ENCODE assay signal across 8 mouse cellular contexts in the genomic region with DNA sequence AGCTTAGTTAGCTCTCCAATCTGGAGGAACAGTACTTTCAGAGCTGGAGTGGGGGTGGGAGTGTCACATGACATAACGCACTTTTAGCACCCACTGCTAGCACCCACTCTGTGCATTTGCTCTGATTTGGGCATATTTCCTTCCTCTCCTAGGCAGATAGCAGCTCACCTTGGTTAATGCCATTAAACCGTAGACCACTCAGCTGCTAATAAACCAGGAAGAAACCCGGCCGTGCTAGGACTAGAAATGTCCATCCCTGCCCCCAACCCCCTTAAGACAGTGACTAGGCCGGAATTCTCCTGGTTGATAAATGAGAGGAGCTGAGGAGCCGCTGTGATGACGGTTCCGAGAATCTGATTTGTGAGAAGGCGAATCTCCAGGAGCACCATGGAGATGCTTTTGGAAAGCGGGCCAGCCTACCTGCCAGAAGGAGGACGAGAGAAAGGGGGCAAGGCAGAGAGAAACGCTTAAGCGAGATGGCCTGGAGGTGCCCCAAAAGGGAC. TPM values are rescaled to one million over a fixed set of nuclear protein-coding genes. Genes with fewer than 3 reads are reported as not detected.
DNase-seq lines count a peak whose midpoint lies in the region; ATAC-seq and TF ChIP-seq lines count a peak whose summit lies in the region.

A gene (plus strand): TSS at position 70 of the 503 bp plus-strand sequence.

- H3K9me3 ChIP-seq in lung, postnatal 0 days (ENCODE audit: low read length), result no peaks in the 10 kb centered on the region
- H3K9me3 ChIP-seq in embryonic facial prominence, embryonic 15.5 days (replicated peaks), result no peaks in the 10 kb centered on the region
- no peaks in the 10 kb centered on the region for H3K9me3 ChIP-seq in liver, postnatal 0 days (ENCODE audit: low read length)

- no peak within 1 kb of the TSS for H3K27ac ChIP-seq in lung, postnatal 0 days (ENCODE audit: low read length)
- no peak within 1 kb of the TSS for H3K27ac ChIP-seq in embryonic facial prominence, embryonic 15.5 days (replicated peaks)
- peak within 1 kb of the TSS; percentile 99 for H3K27ac ChIP-seq in layer of hippocampus, adult 2 months
- H3K27ac ChIP-seq in liver, postnatal 0 days (ENCODE audit: low read depth), result no peak within 1 kb of the TSS

- H3K4me1 ChIP-seq in lung, postnatal 0 days (ENCODE audit: insufficient read depth, low read depth, low read length), result peaks cover 3% of the 10 kb centered on the region; the same call in 1 of the 2 replicates
- H3K4me1 ChIP-seq in embryonic facial prominence, embryonic 15.5 days, result peaks cover 20% of the 10 kb centered on the region
- peaks cover 6% of the 10 kb centered on the region for H3K4me1 ChIP-seq in liver, postnatal 0 days (ENCODE audit: insufficient read depth)

- WGBS in lung, postnatal 0 days, result 17% methylated on average over 13 of the region's 13 CpGs
- WGBS in embryonic facial prominence, embryonic 15.5 days, result 15% methylated on average over 13 of the region's 13 CpGs
- WGBS in liver, postnatal 0 days (ENCODE audit: insufficient replicate concordance), result 17% methylated on average over 13 of the region's 13 CpGs

- no peak for DNase-seq in lung, postnatal 0 days (ENCODE audit: low spot score)
- DNase-seq in lung, postnatal 4 days, result no peak
- peak; percentile 78 to 87 for DNase-seq in layer of hippocampus, adult 2 months (ENCODE audit: low spot score in 2 of 2)
- no peak for DNase-seq in liver, postnatal 0 days
- no peak for DNase-seq in adrenal gland, adult 2 months
- DNase-seq in thymus, postnatal 25 days, result no peak
- DNase-seq in adrenal gland, adult (ENCODE audit: inconsistent age in 2 of 2, low spot score in 1 of 2), result no peak

- H3K4me2 ChIP-seq in lung, postnatal 0 days (replicated peaks; ENCODE audit: low read depth, low read length), result peak within 1 kb of the TSS; percentile 92
- peak within 1 kb of the TSS; percentile 97 for H3K4me2 ChIP-seq in embryonic facial prominence, embryonic 15.5 days (replicated peaks)
- H3K4me2 ChIP-seq in liver, postnatal 0 days (ENCODE audit: low read depth, low read length), result peak within 1 kb of the TSS; percentile 61

- ATAC-seq in lung, postnatal 0 days, result no peak
- ATAC-seq in embryonic facial prominence, embryonic 15.5 days (ENCODE audit: insufficient number of reproducible peaks, low FRiP score, low TSS enrichment, low read depth), result no peak
- ATAC-seq in liver, postnatal 0 days, result no peak

- no peaks in the 10 kb centered on the region for H3K36me3 ChIP-seq in lung, postnatal 0 days (ENCODE audit: insufficient read depth, low read length)
- H3K36me3 ChIP-seq in embryonic facial prominence, embryonic 15.5 days, result no peaks in the 10 kb centered on the region
- no peaks in the 10 kb centered on the region for H3K36me3 ChIP-seq in liver, postnatal 0 days (replicated peaks; ENCODE audit: insufficient read depth, low read length)

- H3K27me3 ChIP-seq in lung, postnatal 0 days (replicated peaks; ENCODE audit: insufficient read depth, low read length), result peaks cover 50% of the 10 kb centered on the region
- peaks cover 50% of the 10 kb centered on the region for H3K27me3 ChIP-seq in embryonic facial prominence, embryonic 15.5 days
- peaks cover 64% of the 10 kb centered on the region for H3K27me3 ChIP-seq in liver, postnatal 0 days (ENCODE audit: insufficient read depth, low read length)

- TF ChIP-seq CTCF in lung, postnatal 0 days (IDR thresholded peaks at IDR 0.05), result no peak
- no peak for TF ChIP-seq CTCF in layer of hippocampus, adult 2 months (conservative IDR thresholded peaks at IDR 0.05)
- no peak for TF ChIP-seq CTCF in liver, postnatal 0 days (IDR thresholded peaks at IDR 0.05; ENCODE audit: low read depth)

- TF ChIP-seq EP300 in lung, postnatal 0 days (IDR thresholded peaks at IDR 0.05), result no peak
- no peak for TF ChIP-seq EP300 in liver, postnatal 0 days (IDR thresholded peaks at IDR 0.05; ENCODE audit: low read depth)

- H3K4me3 ChIP-seq in lung, postnatal 0 days (ENCODE audit: low read depth, low read length), result peak within 1 kb of the TSS; percentile 41
- H3K4me3 ChIP-seq in embryonic facial prominence, embryonic 15.5 days (replicated peaks), result peak within 1 kb of the TSS; percentile 53
- peak within 1 kb of the TSS; percentile 75 for H3K4me3 ChIP-seq in layer of hippocampus, adult 2 months
- peak within 1 kb of the TSS; percentile 25; the same call in 1 of the 2 replicates for H3K4me3 ChIP-seq in liver, postnatal 0 days (ENCODE audit: low read depth, low read length)

- no peak within 1 kb of the TSS for H3K9ac ChIP-seq in lung, postnatal 0 days (replicated peaks; ENCODE audit: low read depth)
- 0 out of 2 replicates have a peak within 1 kb of the TSS, but pooled peaks have one; percentile 15 for H3K9ac ChIP-seq in embryonic facial prominence, embryonic 15.5 days
- no peak within 1 kb of the TSS for H3K9ac ChIP-seq in liver, postnatal 0 days (replicated peaks)

RNA-seq across cellular contexts. Expression of the gene that starts here (rescaled TPM):
- 0.50 and 0.51 TPM in 2 replicates for polyA plus RNA-seq in lung, postnatal 0 days (2015; fragmentation: Nextera tagmentation; extraction: Ambion mirVana)
- polyA plus RNA-seq in embryonic facial prominence, embryonic 15.5 days (2015; fragmentation: Nextera tagmentation; extraction: Ambion mirVana), result 5.3 TPM in 2 replicates
- 100 to 1,000 TPM; 588 to 591 TPM for total RNA-seq in layer of hippocampus, adult 2 months (2021)
- 0.59 and 0.72 TPM in 2 replicates for polyA plus RNA-seq in liver, postnatal 0 days (2015; fragmentation: Nextera tagmentation; extraction: Ambion mirVana)
- under 1 TPM; 0.58 to 0.83 TPM for total RNA-seq in adrenal gland, adult 2 months (2021)
- 0.30 and 0.42 TPM in 2 replicates for polyA plus RNA-seq in adrenal gland, adult 2 months (2012; rRNA removed)

Comparison
In these comparisons a context has a peak if more than half of its experiments do, and no peak if none do; other contexts are left out.
1. RNA of the gene that starts here (total RNA-seq): 588 to 591 TPM in layer of hippocampus, adult 2 months; 0.58 to 0.83 TPM in adrenal gland, adult 2 months; every median in the first group is over 100 times any median in the second.
2. DNase-seq: peak in layer of hippocampus, adult 2 months (2 of 2); none in lung, postnatal 0 days (single experiment), lung, postnatal 4 days (0 of 2), liver, postnatal 0 days (single experiment), adrenal gland, adult 2 months (single experiment), thymus, postnatal 25 days (single experiment) and adrenal gland, adult (0 of 2).
3. H3K4me3 ChIP-seq: peak in every context shown above with its lines; median percentile 75 in layer of hippocampus, adult 2 months; 53 in embryonic facial prominence, embryonic 15.5 days; 41 in lung, postnatal 0 days; 25 in liver, postnatal 0 days.
4. Peak in every context shown above with its lines, with median percentiles within 50 percentile points of each other: H3K4me2 ChIP-seq.